Mouse (Mus musculus) c-Kit-positive CD71-positive TER-119-negative erythroid progenitor cells, embryonic 14.5 days (primary cell): ENCODE measurements around the gene Tnik.

Experiments
- DNase-seq: peaks from one replicate; pipeline ENCODE4 v3.0.0-alpha.2; 2013; ENCODE audit warnings: low read depth

Gene Tnik

GRCm38 (mm10) chr3:28408859-28409459 is 145.9 kb downstream of the Tnik start:
- no peak for DNase-seq

GRCm38 (mm10) chr3:28410269-28410668 is 147.3 kb downstream of the Tnik start:
- no peak for DNase-seq

DNA sequence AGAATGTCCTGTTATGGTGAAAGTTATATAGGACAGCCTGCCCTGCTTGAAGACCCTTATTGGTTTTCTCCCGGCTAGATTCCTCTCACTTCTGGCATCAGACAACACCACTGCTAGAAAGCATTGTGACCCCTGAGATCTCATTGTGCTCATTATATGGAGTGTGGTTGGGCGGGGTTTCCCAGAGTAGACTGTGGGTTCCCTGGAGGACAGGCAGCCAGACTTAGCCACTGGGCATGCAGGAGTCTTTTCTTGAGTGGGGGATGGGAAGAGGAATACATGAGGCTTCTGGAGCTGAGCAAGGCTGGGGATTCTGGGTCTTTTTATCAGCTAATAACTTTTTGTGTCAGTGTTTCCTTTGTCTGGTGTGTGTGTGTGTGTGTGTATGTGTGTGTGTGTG is 153.0 kb downstream of the Tnik start:
- DNase-seq, result no peak

GRCm38 (mm10) chr3:28417091-28417715 is 154.2 kb downstream of the Tnik start:
- no peak for DNase-seq

DNA sequence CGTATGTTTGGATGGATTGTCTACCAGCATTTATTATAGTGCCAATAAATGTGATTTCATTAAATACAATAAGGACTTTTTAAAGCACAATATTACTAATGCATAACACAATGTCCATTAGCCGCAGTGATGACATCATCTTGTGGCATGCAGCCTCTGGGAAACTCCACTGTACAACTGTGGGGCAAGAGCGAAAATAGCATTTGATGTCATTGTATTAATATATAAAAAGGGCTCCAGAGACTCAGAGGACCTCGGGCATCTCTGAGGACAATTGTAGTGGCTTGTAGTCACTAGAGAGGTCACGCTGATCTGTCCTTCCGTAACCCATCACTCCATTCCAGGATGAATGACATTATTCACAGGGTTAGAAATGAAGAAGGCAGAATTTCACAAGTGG is 157.2 kb downstream of the Tnik start:
- DNase-seq, result no peak

- no peak for DNase-seq
Observed at GRCm38 (mm10) chr3:28420698-28421097, 157.7 kb downstream of the Tnik start.

DNA sequence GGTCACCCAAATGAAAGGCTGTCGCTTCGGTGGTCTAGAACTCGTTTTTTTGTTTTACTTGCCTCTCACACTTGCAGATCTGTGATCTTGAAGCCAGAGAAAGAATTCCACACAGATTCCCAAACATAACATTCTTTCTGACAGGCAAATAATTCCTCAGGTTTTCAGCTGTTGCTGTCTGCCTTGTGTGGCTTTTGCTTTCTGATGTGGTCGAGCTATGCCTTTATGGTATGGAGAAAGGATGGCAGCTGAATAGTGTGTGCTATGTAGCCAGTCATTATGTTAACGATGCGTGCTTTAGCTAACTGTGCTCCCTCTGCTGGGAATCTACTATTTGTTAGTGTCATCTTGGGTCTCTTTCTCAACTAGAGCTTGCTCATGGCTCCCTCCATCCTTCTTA is 158.8 kb downstream of the Tnik start:
- DNase-seq, result no peak

DNA sequence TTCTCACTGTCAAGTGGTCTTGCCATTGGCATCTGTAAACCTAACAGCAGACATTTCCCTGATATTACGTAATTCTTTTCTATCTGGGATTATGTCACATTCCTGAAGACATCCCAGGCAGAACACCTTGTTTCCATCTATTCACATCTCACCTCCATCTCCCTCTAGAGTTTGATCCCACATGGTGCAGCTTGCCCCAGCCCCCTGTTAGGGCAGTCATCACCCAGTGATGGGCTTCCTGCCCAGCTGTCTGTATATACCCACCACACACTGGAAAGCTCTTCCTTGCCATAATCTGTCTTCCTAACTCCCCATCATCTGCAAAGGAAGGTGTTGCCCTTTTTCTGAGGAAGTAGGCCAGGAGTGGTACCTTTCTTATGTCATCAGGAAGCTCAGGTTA is 159.2 kb downstream of the Tnik start:
- DNase-seq, result no peak

DNA sequence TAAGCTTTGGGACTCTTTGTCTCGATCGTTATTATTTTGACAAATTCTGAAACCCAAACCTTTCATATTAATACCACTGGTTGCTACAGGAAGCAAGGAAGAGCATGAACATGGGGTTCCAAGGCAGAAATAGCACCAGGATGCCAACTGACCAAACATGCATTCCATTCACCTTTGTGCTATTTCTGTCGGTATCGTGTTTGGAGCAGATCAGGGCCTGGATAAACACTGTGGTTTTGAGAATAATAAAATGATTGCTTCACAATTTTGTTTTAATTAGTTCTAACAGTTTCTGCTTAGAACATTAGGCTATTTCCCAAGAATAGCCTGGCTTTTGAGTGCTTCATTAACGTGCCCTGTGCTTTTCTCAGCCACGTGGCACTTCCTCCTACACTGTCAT is 162.9 kb downstream of the Tnik start:
- DNase-seq, result no peak

- no peak for DNase-seq
Observed at GRCm38 (mm10) chr3:28431459-28431858, 168.4 kb downstream of the Tnik start.

DNA sequence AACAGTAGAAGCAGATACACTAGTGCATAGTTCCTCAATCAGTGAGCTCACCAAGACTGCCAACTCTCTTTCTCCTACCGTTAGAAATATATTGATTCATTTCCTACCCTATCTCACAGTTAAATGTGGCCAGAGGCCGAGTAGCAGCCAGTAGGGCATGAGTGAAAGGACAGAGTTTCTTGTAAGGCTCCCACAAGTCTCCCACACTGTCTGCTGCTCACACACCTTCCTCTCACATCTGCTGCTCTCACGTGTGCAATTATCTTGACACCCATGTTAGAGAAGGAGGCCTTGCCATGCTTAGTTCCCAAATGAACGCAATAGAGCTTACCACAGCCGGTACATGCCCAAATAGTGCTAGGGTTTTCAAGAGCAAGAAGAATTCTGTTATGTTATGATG is 169.3 kb downstream of the Tnik start:
- no peak for DNase-seq

- no peak for DNase-seq
Observed at GRCm38 (mm10) chr3:28435478-28435877, 172.5 kb downstream of the Tnik start.

GRCm38 (mm10) chr3:28437429-28437828 is 174.4 kb downstream of the Tnik start:
- DNase-seq, result no peak

GRCm38 (mm10) chr3:28441545-28441944 is 178.5 kb downstream of the Tnik start:
- no peak for DNase-seq

- no peak for DNase-seq
Observed at GRCm38 (mm10) chr3:28442116-28442515, 179.1 kb downstream of the Tnik start.

DNA sequence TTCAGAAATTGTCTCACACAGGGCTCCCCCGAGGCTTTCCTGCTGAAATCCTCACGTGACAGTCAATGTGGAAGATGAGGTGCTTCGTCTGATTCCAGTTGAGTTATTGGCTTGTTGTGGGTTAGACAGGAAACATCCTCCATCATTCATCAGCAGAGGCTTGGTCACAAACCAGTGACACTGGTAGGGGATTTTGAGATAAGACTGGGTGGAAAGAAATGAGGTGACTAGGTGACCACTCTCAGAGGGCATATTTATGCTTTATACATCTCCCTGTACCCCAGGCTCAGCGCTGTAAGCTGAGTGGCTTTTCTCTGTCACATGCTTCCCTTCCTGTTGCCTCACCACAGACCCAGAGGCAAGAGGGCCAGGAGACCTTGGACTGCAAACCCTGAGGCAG is 184.9 kb downstream of the Tnik start:
- no peak for DNase-seq

- DNase-seq, result no peak
Observed at GRCm38 (mm10) chr3:28453458-28453857, 190.4 kb downstream of the Tnik start.

- no peak for DNase-seq
Observed at GRCm38 (mm10) chr3:28456842-28457241, 193.8 kb downstream of the Tnik start.

- no peak for DNase-seq
Observed at GRCm38 (mm10) chr3:28457517-28457916, 194.5 kb downstream of the Tnik start.

GRCm38 (mm10) chr3:28466688-28467087 is 203.7 kb downstream of the Tnik start:
- no peak for DNase-seq

DNA sequence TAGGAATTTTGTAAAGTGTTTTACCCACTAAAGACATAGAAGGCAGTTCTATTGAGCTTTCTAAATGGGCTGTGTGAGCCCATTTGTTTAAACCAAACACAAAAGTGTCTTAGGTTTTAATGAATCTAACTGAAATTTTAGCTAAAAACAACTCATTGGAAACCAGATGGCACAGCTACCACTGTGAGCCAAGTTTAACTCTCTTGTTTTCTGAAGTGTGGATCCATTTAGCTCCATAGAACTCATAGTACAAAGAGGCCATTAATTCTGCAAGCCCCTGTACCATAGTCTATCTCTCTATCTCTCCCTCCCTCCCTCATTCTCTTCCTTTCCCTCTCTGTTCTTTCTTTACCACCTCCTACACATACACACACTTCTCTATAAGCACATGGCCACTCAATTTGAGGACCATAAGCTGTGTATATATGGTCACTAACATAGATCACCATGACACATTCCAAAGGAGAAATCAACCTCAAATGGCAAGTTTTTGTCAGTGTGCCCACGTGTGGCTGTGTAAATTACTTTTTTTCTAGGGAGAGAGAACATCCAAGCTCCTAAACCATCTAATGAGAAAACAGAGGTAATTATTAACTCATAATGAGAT is 204.2 kb downstream of the Tnik start:
- DNase-seq, result no peak

- DNase-seq, result no peak
Observed at GRCm38 (mm10) chr3:28467871-28468285, 204.9 kb downstream of the Tnik start.

DNA sequence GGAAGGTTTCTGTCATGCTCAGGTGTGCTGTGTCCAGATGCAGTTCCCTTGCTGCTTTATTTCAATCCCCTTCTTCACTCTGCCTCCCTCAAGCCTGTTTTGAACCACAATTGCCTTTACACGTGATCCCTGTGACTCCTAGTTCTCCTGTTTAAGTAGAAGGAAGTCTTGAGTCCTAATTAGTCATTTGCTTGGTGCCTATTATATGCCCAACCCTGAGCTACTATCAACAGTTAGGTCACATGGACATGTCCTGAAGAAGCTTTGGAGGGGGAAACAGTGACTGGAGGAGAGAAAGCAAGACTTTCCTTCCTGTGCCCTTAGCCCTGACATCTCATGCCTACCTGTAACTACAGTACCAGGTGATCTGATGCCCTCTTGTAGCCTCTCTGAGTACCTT is 210.4 kb downstream of the Tnik start:
- DNase-seq, result no peak

DNA sequence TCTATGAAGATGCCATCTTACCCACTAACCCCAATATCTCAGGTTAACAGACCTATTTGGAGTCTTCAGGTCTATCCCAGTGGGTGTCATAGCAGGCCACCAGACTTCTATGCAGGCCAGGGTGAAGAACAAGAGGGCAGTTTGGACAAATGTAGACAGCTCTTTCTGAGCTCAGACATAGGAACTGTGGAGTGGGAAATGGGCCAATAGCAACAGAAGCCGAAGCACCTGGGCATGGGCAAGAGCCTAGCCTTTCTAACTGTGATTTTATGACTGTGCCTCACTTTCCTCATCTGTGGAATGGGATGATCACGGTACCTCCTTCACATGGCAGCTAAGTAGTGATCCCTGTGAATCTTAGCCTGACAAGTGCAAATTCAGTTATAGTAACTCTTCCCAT is 214.4 kb downstream of the Tnik start:
- DNase-seq, result no peak
